Mouse (Mus musculus) C2C12 (cell line): ENCODE results near the gene Elk3. TPM values are rescaled to one million over a fixed set of nuclear protein-coding genes. Genes with fewer than 3 reads are reported as not detected.

Experiments used
- H3K27me3 ChIP-seq: one replicate; pipeline ENCODE4 v1.6.1; 2011; ENCODE audit not compliant: control insufficient read depth, insufficient read depth, insufficient read length
- H3K36me3 ChIP-seq: one replicate; pipeline ENCODE4 v1.6.1; 2011; ENCODE audit not compliant: control insufficient read depth, insufficient read depth
- H3K4me3 ChIP-seq: one replicate; pipeline ENCODE4 v1.5.1; 2011; ENCODE audit warnings: mild to moderate bottlenecking, control low read depth; ENCODE audit not compliant: poor library complexity, insufficient read depth, severe bottlenecking
- H3K79me2 ChIP-seq: one replicate; pipeline ENCODE4 v1.6.1; 2011; ENCODE audit not compliant: control insufficient read depth, insufficient read depth
- H3K79me3 ChIP-seq: one replicate; pipeline ENCODE4 v1.6.1; 2011; ENCODE audit warnings: low read depth, control low read depth
- H3ac ChIP-seq: one replicate; pipeline ENCODE3; 2011; ENCODE audit warnings: low read depth; ENCODE audit not compliant: control insufficient read depth, insufficient read length
- CEBPB ChIP-seq: IDR thresholded peaks from one replicate; pipeline ENCODE4 v1.6.1; 2011; ENCODE audit warnings: low read depth, mild to moderate bottlenecking, control low read depth, moderate library complexity
- CTCF ChIP-seq: IDR thresholded peaks from one replicate; pipeline ENCODE4 v1.5.1; 2011; ENCODE audit not compliant: control insufficient read depth, insufficient read depth, insufficient read length
- FOSL1 ChIP-seq: IDR thresholded peaks from one replicate; pipeline ENCODE4 v1.8.0; 2011; ENCODE audit warnings: mild to moderate bottlenecking, low read length; ENCODE audit not compliant: poor library complexity, insufficient read depth, severe bottlenecking
- MAX ChIP-seq: IDR thresholded peaks from one replicate; pipeline ENCODE4 v1.6.1; 2011; ENCODE audit warnings: mild to moderate bottlenecking, control low read depth
- MYOD1 ChIP-seq: IDR thresholded peaks from one replicate; pipeline ENCODE4 v1.6.1; 2011; ENCODE audit warnings: low read depth; ENCODE audit not compliant: control insufficient read depth, insufficient read length
- MYOG ChIP-seq: IDR thresholded peaks from one replicate; pipeline ENCODE4 v1.6.1; 2011; ENCODE audit not compliant: control insufficient read depth, insufficient read length; ENCODE audit errors: extremely low read depth
- USF1 ChIP-seq: IDR thresholded peaks from one replicate; pipeline ENCODE4 v1.6.1; 2011; ENCODE audit warnings: low read depth, mild to moderate bottlenecking, control low read depth, moderate library complexity
- polyA plus RNA-seq: library from polyadenylated mRNA; unstranded; fragments of >200 nt; fragmentation: generic; extraction: Trizol; gene quantifications from one replicate; pipeline ENCODE4 v1.2.1, GENCODE M21; 2012; ENCODE audit warnings: missing spikeins

Gene Elk3
- polyA plus RNA-seq, 1 experiment, result 56.1 TPM

DNA sequence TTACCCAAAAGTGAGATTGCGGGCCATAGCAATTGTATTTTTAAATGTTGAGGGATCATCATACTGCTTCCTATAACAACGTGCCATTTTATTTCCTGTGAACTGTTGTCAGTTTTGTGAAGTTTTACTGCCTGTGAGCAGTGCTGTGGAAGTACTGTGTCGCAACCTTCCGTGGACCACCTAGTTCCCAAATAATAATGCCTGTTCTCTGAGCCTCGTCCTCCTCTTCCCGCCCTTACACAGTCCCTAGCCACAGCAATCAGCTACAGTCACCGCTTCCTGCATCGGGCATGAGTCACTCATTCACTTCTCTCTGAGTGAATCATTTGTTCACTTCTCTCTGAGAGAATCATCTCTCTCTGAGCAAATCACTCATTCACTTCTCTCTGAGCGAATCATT is 76.2 kb downstream of the Elk3 start:
- no peak overlapping the region for H3K4me3 ChIP-seq
- no peak overlapping the region for H3ac ChIP-seq
- peaks cover 3% of the 10 kb centered on the region for H3K79me3 ChIP-seq
- TF ChIP-seq MYOG (no peak), CEBPB (peak; percentile 52)
- no peaks in the 10 kb centered on the region for H3K27me3 ChIP-seq
- H3K79me2 ChIP-seq, result no peaks in the 10 kb centered on the region
- peaks cover 86% of the 10 kb centered on the region for H3K36me3 ChIP-seq

DNA sequence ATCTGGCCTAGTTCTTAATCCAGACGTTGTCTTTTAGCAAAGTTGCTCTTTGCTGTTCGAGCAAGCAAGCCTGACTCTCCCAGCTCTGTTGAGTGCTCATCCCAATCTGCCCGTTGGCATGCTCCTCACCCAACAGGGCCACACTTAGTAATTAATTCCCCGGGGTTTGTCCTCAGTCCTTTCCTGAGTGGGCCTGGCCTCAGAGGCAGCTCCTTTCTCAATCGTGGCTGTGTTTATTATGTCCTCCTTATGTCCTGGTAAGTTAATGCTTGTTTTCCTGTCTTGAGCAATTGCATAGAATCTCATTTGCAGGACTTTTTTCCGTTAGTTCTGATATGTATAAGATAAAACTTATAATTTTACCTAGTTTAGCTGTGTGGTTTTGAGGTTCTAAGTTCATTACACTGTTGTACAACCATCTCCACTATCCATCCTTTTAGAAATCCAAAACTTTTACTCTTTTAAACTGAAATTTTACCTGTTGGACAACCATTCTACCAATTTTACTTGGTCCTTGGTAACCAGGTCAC is 77.2 kb downstream of the Elk3 start:
- H3K27me3 ChIP-seq, result no peaks in the 10 kb centered on the region
- H3ac ChIP-seq, result no peak overlapping the region
- H3K79me2 ChIP-seq, result no peaks in the 10 kb centered on the region
- H3K79me3 ChIP-seq, result peaks cover 3% of the 10 kb centered on the region
- H3K36me3 ChIP-seq, result peaks cover 79% of the 10 kb centered on the region
- no peak overlapping the region for H3K4me3 ChIP-seq
- no peak for TF ChIP-seq CTCF
- TF ChIP-seq MYOD1, result no peak
- TF ChIP-seq FOSL1, result no peak
- TF ChIP-seq USF1, result no peak
- no peak for TF ChIP-seq MAX
- TF ChIP-seq CEBPB, result no peak
- TF ChIP-seq MYOG, result no peak

DNA sequence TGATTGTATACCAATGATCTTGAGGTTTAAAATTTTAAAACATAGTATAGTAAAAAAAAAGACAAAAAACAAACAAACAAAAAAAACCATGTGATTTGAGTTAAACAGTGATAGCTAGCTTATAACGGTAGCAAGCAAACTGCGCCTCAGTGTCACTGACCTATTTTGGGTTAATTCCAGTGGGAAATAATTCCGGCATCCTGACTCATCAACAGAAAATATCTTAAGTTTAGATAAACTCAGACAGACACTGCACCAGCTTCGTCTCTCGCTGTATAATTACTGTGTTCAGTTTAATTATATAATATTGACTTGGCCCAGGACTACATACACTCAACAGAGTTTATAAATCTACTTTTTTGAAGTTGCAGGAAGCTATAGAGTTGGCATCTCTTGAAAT is 79.0 kb downstream of the Elk3 start:
- Histone ChIP-seq H3K79me2 (no peaks in the 10 kb centered on the region), H3K79me3 (peaks cover 3% of the 10 kb centered on the region), H3K27me3 (no peaks in the 10 kb centered on the region), H3K4me3 (no peak overlapping the region), H3ac (no peak overlapping the region), H3K36me3 (peaks cover 71% of the 10 kb centered on the region)
- TF ChIP-seq FOSL1, result no peak
- TF ChIP-seq CEBPB, result no peak
- TF ChIP-seq USF1, result no peak
- no peak for TF ChIP-seq CTCF
- no peak for TF ChIP-seq MYOG
- no peak for TF ChIP-seq MAX
- TF ChIP-seq MYOD1, result no peak

DNA sequence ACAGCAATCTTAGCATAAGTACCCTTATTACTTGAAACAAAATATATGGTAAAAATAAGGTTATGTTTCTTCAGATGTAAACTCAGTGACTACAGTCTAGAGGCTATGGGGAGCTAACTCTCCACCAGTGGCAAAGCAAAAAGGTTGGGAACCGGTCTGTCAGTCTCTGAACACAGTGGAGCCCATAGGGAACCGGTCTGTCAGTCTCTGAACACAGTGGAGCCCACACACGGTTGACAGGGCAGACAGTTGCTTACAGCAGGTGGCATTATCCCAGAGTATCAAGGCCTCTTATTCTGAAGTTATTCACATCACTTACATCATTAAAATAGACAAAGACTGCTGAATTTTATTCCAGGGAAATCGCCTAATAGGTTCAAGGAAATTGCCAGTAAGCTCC is 79.4 kb downstream of the Elk3 start:
- no peak for TF ChIP-seq MYOD1
- no peak for TF ChIP-seq USF1
- TF ChIP-seq CEBPB, result no peak
- Histone ChIP-seq H3ac (no peak overlapping the region), H3K79me3 (peaks cover 3% of the 10 kb centered on the region), H3K79me2 (no peaks in the 10 kb centered on the region), H3K27me3 (no peaks in the 10 kb centered on the region), H3K36me3 (peaks cover 71% of the 10 kb centered on the region), H3K4me3 (no peak overlapping the region)

DNA sequence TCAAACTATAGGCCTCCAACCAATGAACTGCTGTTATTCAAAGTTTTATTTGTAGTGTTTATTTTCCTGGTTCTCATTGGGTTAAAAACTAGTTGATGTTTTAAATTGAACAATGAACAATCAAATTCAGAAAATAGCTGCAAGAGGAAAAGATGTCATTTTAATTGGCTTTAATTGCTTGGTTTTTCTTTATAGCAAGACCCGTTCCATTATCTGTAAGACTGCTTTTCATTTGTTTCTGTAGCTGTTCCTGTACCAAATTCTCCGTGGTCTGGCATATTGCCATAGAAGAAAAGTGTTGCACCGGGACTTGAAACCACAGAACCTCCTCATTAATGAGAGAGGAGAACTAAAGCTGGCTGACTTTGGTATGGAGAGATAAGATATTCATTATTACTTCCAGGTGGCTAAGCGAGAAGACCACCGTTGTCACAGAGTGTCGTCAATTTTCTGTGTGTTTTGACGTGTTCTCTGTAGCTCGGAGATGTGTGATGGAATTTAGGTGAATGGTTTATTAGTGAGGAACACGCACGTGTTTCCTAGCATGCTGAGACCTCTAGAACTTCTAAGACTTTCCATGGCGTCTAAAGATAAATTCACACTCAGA is 82.4 kb downstream of the Elk3 start:
- no peak for TF ChIP-seq FOSL1
- TF ChIP-seq MAX, result no peak
- no peak for TF ChIP-seq USF1
- TF ChIP-seq CTCF, result no peak
- no peak for TF ChIP-seq MYOG
- TF ChIP-seq MYOD1, result no peak
- no peak for TF ChIP-seq CEBPB
- H3ac ChIP-seq, result no peak overlapping the region
- peaks cover 56% of the 10 kb centered on the region for H3K36me3 ChIP-seq
- H3K79me3 ChIP-seq, result peaks cover 3% of the 10 kb centered on the region
- H3K4me3 ChIP-seq, result no peak overlapping the region
- H3K27me3 ChIP-seq, result no peaks in the 10 kb centered on the region
- no peaks in the 10 kb centered on the region for H3K79me2 ChIP-seq

DNA sequence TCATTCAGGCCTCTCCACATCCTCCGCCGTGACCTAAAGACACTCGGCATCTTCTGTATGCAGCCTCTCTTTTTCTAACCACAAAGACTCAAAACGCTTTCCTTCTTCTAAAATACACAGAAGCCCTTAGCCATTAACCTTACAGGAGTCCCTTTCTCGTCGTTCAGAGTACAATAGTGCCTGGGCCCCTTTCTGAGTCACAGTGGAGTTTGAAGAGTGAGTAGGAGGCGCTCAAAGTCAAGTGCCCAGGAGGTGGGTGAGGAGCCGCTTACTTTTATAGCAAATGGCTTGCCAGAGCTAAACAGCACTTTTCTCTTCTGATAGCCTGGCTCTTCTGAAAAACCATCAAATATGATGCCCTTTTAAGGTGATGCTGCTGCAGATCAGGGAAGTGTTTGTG is 83.0 kb downstream of the Elk3 start:
- Histone ChIP-seq H3K36me3 (peaks cover 53% of the 10 kb centered on the region), H3K79me2 (no peaks in the 10 kb centered on the region)
- TF ChIP-seq USF1 (no peak), FOSL1 (no peak), CTCF (no peak), MYOD1 (no peak), MAX (no peak)

More for the DNA sequence above, 83.0 kb downstream of the Elk3 start:
- Histone ChIP-seq H3K27me3 (no peaks in the 10 kb centered on the region), H3K4me3 (no peak overlapping the region), H3ac (no peak overlapping the region), H3K79me3 (peaks cover 3% of the 10 kb centered on the region)
